Mouse (Mus musculus): ENCODE results near the gene Slc19a3. TPM values are rescaled to one million over a fixed set of nuclear protein-coding genes. Genes with fewer than 3 reads are reported as not detected.
A peak's percentile ranks its signal among the peaks of the same experiment; 100 is the strongest.

The Slc19a3 gene
- total and polyA plus RNA-seq, 3 experiments: not detected

DNA sequence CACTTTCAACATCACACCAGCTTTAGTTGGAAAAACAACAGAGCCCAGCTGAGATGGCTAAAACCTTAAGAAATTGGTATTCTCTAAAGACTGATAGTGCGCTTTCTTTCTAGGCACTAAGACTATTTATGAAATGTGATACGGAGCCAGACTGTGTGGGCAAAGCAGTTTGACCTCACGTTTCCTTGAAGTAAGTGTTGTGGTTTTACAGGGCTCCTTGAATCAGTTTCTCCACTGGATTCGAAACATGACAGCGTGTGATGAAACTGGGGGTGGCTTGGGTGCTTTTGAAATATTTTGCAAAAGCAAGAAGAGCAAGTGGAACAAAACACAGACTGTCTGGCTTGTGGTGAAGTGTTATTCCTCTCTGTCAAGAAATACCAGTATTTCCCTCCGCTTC is 38.8 kb upstream of the Slc19a3 start:
- H3K9me3 ChIP-seq (replicated peaks; ENCODE audit: insufficient read depth, low read length): no peaks in the 10 kb centered on the region
- no peak overlapping the region for H3K9ac ChIP-seq (ENCODE audit: control insufficient read depth, low read depth, low read length, poor library complexity, severe bottlenecking)
- H3K36me3 ChIP-seq (ENCODE audit: control insufficient read depth in 1 of 2, insufficient read depth in 2 of 2, low read length in 2 of 2): no peaks in the 10 kb centered on the region
- no peaks in the 10 kb centered on the region for H3K79me2 ChIP-seq (ENCODE audit: control insufficient read depth, insufficient read depth, low read length, poor library complexity)
- H3K27ac ChIP-seq (ENCODE audit: control insufficient read depth, low read depth, low read length): no peak overlapping the region
- TF ChIP-seq NELFE (IDR thresholded peaks at IDR 0.05; ENCODE audit: low read depth, low read length) (no peak), POLR2AphosphoS5 (IDR thresholded peaks at IDR 0.05; ENCODE audit: borderline replicate concordance, low read depth, low read length) (no peak), USF1 (IDR thresholded peaks at IDR 0.05; ENCODE audit: low read depth, low read length) (no peak), ELF1 (IDR thresholded peaks at IDR 0.05; ENCODE audit: low read depth, low read length) (no peak), USF2 (IDR thresholded peaks at IDR 0.05; ENCODE audit: borderline replicate concordance in 1 of 2, insufficient read depth in 1 of 2, low read depth in 1 of 2, low read length in 2 of 2) (no peak), CTCF (IDR thresholded peaks at IDR 0.05 in 2 of 3, conservative IDR thresholded peaks at IDR 0.05 in 1 of 3; ENCODE audit: control insufficient read depth in 1 of 3, insufficient read depth in 1 of 3, low read depth in 2 of 3, low read length in 3 of 3, poor library complexity in 1 of 3, severe bottlenecking in 1 of 3) (no peak), MEF2A (IDR thresholded peaks at IDR 0.05; ENCODE audit: extremely low read depth, insufficient replicate concordance, low read depth, low read length, poor library complexity, severe bottlenecking) (no peak), ETS1 (IDR thresholded peaks at IDR 0.05; ENCODE audit: low read depth, low read length) (no peak), E2F4 (IDR thresholded peaks at IDR 0.05; ENCODE audit: borderline replicate concordance, low read depth, low read length) (no peak)
- no peak for DNase-seq (ENCODE audit: low read depth, low spot score)
- H3K4me1 ChIP-seq (ENCODE audit: control insufficient read depth in 1 of 2, insufficient read depth in 2 of 2, low read length in 2 of 2): no peaks in the 10 kb centered on the region
- H3K4me3 ChIP-seq (ENCODE audit: control insufficient read depth in 1 of 2, insufficient read depth in 1 of 2, low read depth in 2 of 2, low read length in 2 of 2): no peak overlapping the region
- H3K27me3 ChIP-seq (ENCODE audit: control insufficient read depth in 1 of 2, insufficient read depth in 2 of 2, low read length in 2 of 2): no peaks in the 10 kb centered on the region; a peak in 1 of 4 replicates

DNA sequence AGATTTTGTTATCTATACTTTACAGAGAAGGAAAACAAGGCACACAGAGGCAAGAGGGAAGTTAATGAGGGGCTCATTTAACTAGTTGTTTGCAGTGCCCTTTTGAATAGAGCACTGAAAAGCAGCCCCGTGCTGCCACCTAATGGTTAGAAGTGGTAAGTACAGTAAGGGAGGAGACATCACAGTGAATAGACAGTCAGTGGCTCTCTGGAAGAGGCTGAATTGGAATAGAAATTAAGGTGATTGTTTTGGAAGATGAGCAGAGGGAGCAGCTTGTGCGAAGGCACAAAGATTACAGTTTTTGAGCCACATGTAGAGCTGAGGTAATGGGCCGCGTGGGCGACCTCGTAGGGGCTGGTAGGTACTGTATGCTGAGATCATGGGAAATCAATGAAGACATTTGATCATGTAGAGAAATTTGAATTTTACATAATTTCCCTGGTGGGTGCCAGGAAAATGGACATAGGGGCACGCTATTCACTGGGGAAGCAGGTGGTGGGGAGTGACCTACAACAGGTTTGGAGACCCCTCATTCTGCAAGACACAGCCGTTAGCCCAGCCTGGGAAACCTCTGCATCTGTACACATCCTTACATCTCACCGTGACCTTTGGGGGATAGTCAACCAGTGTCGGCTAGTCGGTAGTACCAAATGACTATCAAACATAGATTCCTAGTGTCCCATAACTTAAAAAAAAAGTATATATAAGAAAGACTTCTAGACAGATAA is 38.1 kb upstream of the Slc19a3 start:
- DNase-seq (ENCODE audit: low read depth, low spot score): peak; percentile 49
- no peaks in the 10 kb centered on the region for H3K4me1 ChIP-seq (ENCODE audit: control insufficient read depth in 1 of 2, insufficient read depth in 2 of 2, low read length in 2 of 2)
- H3K9me3 ChIP-seq (replicated peaks; ENCODE audit: insufficient read depth, low read length): no peaks in the 10 kb centered on the region
- no peak overlapping the region for H3K9ac ChIP-seq (ENCODE audit: control insufficient read depth, low read depth, low read length, poor library complexity, severe bottlenecking)
- no peak overlapping the region for H3K27ac ChIP-seq (ENCODE audit: control insufficient read depth, low read depth, low read length)
- no peak overlapping the region for H3K4me3 ChIP-seq (ENCODE audit: control insufficient read depth in 1 of 2, insufficient read depth in 1 of 2, low read depth in 2 of 2, low read length in 2 of 2)
- H3K36me3 ChIP-seq (ENCODE audit: control insufficient read depth in 1 of 2, insufficient read depth in 2 of 2, low read length in 2 of 2): no peaks in the 10 kb centered on the region
- H3K79me2 ChIP-seq (ENCODE audit: control insufficient read depth, insufficient read depth, low read length, poor library complexity): no peaks in the 10 kb centered on the region
- H3K27me3 ChIP-seq (ENCODE audit: control insufficient read depth in 1 of 2, insufficient read depth in 2 of 2, low read length in 2 of 2): no peaks in the 10 kb centered on the region; a peak in 1 of 4 replicates
- TF ChIP-seq SMC3 (IDR thresholded peaks at IDR 0.05; ENCODE audit: low read depth, low read length): peak; percentile 78
- TF ChIP-seq RAD21 (IDR thresholded peaks at IDR 0.05; ENCODE audit: low read depth, low read length): peak; percentile 78
- no peak for TF ChIP-seq NRF1 (IDR thresholded peaks at IDR 0.05; ENCODE audit: insufficient read depth, low read depth, low read length, poor library complexity, severe bottlenecking)
- peak; percentile 53 to 87 (median 79) for TF ChIP-seq CTCF (IDR thresholded peaks at IDR 0.05 in 2 of 3, conservative IDR thresholded peaks at IDR 0.05 in 1 of 3; ENCODE audit: control insufficient read depth in 1 of 3, insufficient read depth in 1 of 3, low read depth in 2 of 3, low read length in 3 of 3, poor library complexity in 1 of 3, severe bottlenecking in 1 of 3)
- TF ChIP-seq MYB (IDR thresholded peaks at IDR 0.05; ENCODE audit: low read depth, low read length): no peak
- TF ChIP-seq USF1 (IDR thresholded peaks at IDR 0.05; ENCODE audit: low read depth, low read length): no peak
- peak; percentile 61 for TF ChIP-seq ZC3H11A (IDR thresholded peaks at IDR 0.05; ENCODE audit: low read depth, low read length)
- TF ChIP-seq CHD1 (IDR thresholded peaks at IDR 0.05; ENCODE audit: low read depth, low read length): no peak
- TF ChIP-seq GABPA (IDR thresholded peaks at IDR 0.05; ENCODE audit: low read depth, low read length): no peak
- no peak for TF ChIP-seq NELFE (IDR thresholded peaks at IDR 0.05; ENCODE audit: low read depth, low read length)

Measured in MEL (cell line).